Mouse (Mus musculus) liver, embryonic 14.5 days (tissue): ENCODE data around the gene Naa80.

Experiments
- CTCF ChIP-seq: IDR thresholded peaks from 2 replicates; pipeline ENCODE4 v1.5.1; 2016; ENCODE audit warnings: antibody characterized with exemption, low read depth, control low read depth
- EP300 ChIP-seq: IDR thresholded peaks from 2 replicates; pipeline ENCODE4 v1.6.1; 2016; ENCODE audit warnings: antibody characterized with exemption, low read depth

DNA sequence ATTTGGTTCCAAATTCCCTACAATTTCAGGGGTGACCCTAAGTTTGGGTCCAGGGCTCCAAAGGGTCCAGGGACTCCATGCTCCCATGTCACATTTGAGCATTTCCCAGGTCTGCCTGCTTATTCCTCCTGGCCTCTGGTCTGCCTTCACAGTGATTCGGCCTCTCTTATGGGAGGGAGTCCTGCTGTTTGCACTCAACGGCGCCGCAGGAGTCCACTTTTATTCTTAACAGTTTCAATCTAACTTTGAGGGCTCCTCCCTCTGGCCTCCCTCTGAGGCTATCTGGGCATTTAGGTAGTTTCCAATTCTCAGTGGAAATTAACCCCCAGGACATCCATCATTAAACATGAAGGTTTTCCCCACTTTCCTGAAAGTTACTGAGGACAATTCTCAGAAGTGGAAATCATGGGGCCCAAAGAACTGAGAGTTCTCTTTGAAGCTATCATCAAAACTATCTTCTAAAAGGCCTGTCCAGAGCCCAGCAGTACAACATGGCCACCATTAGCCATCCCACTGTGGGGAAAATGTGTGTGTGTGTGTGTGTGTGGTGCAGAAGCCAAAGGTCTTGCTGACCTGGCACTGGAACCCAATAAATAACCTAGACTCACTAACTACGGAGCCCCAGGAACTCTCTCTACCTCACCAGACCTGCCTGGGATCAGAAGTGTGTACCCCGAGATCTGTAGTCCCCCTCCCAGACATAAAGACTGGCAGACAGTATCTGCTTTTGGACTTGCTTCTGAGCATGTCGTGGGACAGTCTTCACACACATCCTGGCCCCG is 15.8 kb downstream of the Naa80 start:
- no peak for TF ChIP-seq CTCF
- TF ChIP-seq EP300, result no peak
